Mouse (Mus musculus) spleen, adult 2 months (tissue): ENCODE measurements around the gene Banf2.

Experiments
- CTCF ChIP-seq: fragments of 200-500 bp; IDR thresholded peaks from 2 replicates; pipeline ENCODE4 v1.5.1; 2011; ENCODE audit warnings: mild to moderate bottlenecking, inconsistent platforms; ENCODE audit not compliant: insufficient read depth, insufficient read length, insufficient replicate concordance; ENCODE audit errors: extremely low read depth
- POLR2A ChIP-seq: fragments of 200-500 bp; IDR thresholded peaks from 2 replicates; pipeline ENCODE4 v1.6.1; 2011; ENCODE audit warnings: low read depth, low read length, inconsistent platforms

DNA sequence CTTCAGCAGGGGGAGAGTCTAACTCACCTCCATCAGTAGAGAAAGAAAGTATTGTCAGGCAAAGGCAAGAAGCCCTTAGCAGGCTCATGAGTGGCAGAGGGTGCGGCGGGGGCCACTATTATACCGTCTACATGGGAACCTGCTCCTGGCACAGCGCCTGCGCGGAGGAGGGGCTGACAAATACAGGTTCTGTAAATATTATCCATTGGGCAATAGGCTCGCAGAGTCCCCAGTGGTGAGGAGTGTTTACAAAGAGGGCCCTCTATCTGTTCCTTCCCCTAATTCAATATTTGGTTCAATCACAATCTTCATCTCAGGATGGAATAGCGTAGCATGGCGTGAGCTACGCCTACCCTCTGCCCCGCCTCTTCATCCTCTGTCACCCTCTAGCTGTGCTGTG is 18.8 kb upstream of the Banf2 start:
- no peak for TF ChIP-seq CTCF
- TF ChIP-seq POLR2A, result no peak
